Mouse (Mus musculus) embryonic fibroblast, embryonic 13.5 days (primary cell): ENCODE measurements at regions not wholly inside any gene's neighbourhood (a gene's known extent, or its start where the extent isn't known, plus 50 kb on each side); places are given as distances from the start of the nearest gene placed in this dataset.

Source experiments
- CTCF ChIP-seq: IDR thresholded peaks from 2 replicates; pipeline ENCODE4 v1.5.1; 2011; ENCODE audit warnings: mild to moderate bottlenecking, control low read depth, low read length, moderate library complexity, borderline replicate concordance; ENCODE audit not compliant: insufficient read depth
- POLR2A ChIP-seq: IDR thresholded peaks from 2 replicates; pipeline ENCODE4 v1.6.1; 2011; ENCODE audit warnings: low read depth, mild to moderate bottlenecking, control low read depth, low read length, moderate library complexity

DNA sequence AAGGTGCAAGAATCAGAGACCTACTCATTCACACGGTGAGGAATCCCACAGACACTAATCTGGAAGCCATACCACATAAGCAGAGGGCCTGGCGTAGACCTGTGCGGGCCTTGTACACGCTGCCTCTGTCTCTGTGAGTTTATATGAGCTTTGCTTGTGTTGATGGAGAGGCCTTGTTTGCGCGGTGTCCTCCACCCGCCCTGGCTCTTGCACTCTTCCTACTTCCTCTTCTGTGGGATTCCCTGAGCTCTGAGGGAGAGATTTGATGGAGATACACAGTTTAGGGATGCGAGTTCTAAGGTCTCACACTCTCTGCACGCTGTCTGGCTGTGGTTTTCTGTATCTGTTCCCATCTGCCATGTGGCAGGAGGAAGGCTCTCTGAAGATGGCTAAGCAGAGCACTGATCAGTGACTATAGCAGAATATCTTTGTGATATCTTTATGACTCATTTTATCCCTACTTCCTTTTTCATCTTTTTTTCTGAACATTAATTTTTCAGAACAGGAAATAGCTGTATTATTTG, 287.7 kb downstream of the Etnk1 start:
- TF ChIP-seq CTCF (no peak), POLR2A (no peak)
